Mouse (Mus musculus) kidney, postnatal 4 days (tissue): ENCODE results near the gene Tnik.

ENCODE experiments used
- DNase-seq, 2 experiments: peaks; one replicate each; pipeline ENCODE4 v3.0.0; 2021; ENCODE audit warnings: mixed read lengths in 2 of 2

The Tnik gene

DNA sequence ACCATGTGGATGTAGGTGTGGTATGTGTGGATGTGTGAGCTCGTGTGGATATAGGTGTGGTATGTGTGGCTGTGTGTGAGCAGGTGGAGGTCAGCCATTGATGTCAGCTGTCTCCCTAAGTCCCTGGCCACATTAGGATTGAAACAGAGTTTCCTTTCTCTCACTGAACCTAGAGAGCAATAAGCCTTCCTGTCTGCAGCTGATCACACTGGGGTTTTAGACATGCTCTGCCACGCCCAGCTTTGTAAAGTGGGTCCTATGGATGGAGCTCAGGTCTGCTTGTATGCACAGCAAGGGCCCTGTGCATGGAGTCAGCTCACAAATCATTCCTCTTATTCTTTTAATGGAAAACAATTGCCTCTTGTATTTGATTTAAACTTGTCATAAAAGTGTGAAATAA, 95.4 kb downstream of the Tnik start:
- no peak for DNase-seq

DNA sequence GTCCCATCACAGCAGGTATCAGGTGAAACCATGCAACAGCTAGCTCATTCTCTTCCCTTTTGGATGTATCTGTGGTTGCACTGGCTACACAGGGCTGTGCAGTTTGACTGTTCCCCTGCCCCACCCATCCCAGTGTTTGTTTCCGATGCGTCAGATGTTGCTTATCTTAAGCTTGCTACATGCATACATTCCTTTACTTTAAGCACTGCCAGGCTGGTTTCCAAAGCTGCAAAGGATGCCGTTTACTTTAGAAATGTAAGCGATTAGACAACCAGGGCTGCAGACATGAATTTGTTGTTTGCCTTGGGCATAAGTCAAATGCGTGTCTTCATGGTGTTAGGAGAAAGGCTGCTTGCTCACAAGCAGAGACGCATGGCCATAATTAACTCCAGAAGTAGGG, 96.1 kb downstream of the Tnik start:
- no peak for DNase-seq

DNA sequence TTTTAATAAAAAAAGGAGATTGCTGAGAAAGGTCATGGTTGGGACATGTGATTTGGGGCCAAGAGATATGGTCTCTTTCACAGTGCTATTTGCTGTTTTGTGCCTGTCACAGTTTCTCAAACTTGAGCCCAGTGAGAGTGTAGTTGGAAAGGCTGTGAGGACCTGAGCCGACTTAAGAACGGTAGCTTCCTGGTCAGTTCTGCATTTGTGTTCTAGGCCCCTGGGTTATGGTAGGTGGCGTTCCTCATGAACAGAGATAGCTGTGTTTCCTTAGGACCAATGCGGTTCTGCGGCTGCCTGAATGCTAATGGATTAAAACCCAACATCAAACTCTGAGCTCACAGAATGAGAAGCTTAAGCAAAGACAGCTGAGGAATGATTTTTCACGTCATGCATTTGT, 98.0 kb downstream of the Tnik start:
- DNase-seq: no peak

DNA sequence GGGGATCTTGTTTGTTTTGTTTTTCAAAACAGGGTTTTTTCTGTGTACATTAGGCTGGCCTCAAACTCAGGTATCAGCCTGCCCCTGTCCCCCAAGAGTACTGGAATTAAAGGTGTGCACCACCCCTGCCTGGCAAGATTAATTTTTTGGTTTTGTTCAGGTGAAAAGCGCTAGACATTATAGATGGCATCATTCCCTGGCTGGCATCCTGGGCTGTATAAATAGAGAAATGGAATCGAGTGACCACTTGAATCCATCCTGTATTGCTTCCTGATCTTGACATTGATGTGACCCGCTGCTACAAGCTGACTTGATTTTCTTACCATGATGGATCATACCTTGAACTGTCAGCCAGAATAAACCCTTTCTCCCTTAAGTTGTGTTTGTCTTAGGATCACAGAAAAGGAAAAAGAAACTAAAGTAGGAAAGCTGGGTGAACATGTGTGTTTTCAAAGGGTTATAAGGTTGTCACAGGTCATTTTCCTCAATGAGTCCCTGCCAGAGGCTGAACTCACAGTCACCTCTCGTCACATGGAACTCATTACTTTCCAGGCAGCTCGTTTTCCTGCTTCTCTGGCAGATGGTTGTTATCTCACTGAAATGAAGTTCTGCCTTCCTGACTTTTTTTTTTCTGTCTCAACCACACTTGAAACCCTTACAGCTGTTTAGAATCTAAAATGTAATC, 100.6 kb downstream of the Tnik start:
- DNase-seq: no peak

DNA sequence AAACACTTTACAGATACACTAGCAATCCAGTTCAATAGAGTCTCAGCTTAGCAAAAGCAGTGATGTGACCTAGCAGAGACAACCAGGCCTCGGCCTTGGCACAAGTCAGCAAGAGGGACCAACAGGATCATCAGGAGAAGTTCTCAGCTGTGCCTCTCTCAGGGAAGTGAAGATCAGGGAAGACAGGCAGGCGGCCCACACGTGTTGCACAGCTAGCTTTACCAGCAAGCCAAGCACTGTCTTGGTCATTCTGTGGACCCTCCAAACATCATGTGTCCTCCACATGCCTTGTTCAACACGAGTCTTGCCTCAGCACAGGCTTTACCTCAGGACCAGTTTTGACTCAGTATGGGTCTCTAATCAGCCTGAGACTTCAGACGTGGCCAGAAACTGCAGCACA, 105.7 kb downstream of the Tnik start:
- no peak for DNase-seq

DNA sequence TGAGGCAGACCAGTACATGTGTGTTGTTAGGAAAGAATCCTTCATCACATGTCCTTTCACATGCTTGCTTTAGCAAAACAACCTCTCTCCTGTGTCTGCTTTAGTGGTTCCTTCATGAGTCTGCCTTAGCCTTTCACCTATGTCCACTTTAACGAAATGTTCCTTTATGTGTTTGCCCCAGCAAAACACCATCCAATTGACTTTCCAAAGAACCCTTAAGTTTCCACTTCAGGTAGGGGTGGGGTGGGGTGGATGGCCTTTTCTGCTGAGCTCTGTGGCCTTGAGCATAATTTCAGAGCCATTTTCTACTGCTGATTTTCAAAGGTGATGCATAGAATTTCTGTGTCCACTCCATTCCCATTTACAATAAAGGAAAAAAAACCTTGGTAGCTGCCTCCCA, 106.3 kb downstream of the Tnik start:
- DNase-seq: no peak

DNA sequence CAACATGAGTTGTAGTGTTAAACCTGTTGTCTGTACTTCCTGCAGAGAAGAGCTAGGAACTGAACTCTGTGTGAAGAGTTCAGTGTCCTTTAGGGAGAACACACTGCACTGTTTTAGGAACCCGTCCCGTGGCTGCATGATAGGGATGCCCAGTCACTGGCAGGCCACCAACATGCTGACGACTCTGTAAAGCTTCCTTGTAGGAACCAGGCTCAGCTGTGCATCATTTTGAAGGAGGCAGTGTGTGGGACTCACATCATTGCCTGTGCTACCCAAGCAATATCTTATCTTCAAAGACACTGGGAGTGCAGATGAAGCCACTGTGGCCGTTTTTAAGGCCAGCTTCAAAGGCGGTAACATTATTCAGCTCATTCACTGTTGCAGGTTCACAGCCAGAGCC, 106.7 kb downstream of the Tnik start:
- DNase-seq: no peak

DNA sequence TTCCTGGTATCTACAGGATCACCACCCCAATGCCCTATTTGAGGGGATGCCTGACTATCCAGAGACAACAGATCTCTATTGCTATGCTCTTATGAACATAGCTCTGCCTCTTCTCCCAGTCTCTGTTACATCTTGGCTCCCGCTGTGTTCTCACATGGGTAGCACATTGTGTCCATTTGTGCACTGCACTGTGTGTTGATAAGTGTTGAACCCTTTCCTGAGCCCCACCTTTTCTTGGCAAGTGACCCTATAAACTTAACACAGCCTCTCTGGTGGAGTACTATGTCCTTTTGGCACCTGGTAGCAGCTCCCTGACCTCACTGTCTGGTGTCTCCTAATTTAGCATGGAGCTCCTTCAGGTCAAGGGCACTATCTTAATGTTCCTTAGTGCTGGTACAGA, 108.6 kb downstream of the Tnik start:
- no peak for DNase-seq

DNA sequence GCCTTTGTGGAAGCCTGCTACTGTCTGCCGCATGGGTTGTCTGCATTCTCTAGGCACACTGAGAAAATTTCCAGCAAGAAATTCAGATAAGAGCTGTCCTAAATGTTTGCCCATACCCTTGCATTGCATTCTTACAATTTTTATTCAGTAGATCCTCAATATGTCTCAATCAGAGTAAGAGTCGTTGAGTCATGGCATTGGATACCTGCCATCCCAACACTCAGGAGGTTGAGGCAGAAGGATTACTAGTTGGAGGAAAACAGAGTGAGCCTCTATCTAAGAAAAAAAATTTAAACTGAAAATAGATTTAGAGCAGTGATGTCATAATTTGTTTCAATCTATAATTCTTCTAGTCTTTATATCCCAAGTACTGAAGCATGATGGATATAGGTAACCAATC, 109.4 kb downstream of the Tnik start:
- DNase-seq: no peak

DNA sequence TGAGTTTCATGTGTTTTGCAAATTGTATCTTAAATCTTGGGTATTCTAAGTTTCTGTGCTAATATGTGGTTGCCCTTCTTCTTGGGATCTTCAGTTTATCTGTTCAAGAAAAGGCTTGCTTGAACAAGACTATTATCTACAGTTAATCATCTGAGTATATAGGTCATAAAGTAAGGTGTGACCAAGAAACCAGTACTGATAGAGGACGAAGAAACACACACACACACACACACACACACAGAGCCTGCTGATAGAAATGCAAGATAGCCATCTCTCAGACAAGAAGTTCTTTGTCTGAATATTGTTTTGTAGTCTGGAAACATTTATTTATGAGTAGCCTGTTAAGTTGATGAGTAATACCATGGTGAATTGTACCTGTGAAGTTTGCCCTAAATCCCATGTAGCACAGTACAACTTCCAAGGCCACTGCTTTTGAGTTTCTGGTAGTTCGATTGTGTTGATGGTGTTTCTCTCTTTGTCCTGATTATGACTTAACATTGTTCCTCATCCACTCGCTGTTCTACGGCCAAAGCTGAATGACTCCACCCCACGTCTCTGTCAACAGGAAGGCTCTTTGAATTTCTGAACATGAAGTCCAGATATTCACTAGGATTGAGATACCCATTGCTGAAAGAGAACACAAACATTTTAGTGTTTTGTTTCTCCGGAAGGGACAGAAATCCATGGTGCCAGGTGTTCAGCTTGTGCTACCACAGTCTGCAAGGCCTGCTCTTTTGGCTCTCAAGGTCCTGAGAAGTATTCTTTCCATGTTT, 111.9 kb downstream of the Tnik start:
- no peak for DNase-seq

DNA sequence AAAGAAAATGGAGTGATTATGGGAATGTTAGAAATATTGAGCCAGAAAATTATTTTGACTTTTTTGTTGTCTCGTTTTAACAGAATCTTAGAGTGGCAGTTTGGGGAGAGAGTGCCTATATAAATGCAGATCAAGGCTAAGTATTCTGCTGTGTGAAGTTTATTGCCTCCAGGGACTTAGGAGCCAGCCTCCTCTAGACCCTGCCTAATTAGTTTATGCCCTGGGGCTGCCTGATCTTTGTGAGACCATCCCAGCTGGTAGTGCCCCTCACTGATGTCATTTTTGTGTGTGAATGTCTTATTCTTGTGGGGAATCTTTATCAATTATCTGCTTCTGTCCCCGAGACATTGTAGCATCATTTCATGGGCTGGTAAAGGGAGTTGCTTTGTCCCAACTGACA, 117.2 kb downstream of the Tnik start:
- no peak for DNase-seq

DNA sequence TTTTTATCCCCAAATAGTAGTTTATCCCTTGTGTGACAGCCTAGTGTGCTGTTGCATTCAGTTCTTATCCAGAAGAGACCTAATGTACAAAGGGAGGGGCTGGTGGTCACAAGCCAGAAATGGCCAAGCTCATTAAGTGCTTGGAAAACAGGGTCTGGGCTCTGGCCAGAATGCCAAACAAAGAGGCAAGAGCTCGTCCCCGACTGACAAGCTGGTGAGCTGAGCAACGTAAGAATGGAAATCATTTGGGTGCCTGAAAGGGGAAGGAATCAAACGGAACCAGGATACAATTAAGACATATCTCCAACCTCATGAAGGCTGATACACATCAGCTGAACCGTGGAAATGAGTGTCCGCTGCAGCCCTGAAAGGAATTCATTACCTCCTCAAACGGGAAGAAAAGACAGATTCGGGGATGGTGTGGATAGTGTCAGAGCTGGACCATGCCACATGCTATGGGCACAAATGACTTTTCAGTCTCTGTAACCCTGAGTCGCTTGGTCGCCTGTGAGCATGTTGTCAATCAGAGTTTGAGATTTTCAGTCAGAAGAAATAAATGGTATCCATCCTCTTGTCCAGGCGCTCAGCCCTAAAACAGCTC, 120.6 kb downstream of the Tnik start:
- DNase-seq: no peak

DNA sequence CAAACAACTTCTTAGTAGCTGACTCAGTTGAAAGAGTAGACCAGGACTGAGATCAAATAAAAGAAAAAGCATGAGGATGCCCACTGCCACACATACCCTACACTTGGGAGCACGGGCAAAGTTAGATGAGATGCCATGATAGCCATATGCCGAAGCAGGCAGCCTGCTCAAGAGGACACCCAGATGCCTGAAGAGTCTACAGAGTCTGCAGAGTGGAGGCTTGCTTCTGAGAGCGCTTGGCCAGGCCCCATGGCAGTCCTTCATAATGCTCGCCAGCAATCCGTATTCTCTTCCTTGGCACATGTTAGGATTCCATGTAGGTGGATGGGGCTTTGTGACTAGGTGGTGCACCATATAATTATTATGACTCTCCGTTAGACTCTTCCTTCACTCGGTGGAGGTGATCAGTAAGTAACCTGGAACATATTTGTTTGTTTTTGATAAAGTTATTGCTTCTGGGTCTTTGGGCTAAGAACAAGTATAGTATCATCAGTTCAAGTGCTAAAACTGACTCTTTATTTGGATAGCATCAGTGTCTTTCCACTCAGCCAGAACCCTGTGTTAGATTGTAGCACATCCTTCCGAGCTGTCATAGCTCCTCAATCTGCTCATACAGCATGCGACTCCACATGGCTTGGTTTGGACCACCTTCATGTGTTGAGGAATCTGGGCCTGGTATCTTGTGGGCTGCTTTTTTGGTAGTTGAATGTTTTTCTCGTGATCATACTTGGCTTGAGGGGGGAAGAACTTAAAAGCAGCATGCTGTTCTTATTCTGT, 122.4 kb downstream of the Tnik start:
- no peak for DNase-seq

DNA sequence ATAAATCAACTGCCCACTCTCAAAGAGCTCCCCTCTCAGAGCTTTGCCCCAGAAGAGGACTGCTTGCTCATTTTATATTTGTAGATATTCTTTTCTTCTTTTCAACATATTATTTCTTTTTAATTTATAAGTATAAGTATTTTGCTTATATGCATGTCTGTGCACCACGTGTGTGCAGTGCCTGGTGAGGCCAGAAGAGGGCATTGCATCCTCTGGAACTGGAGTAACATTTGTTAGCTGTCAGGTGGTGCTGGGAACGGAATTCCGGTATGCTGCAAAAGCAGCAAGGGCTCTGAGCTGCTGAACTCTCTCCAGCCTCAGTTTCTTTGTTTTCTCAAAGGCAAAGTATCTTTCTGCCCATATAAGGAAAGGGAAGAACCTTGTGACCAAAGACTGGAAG, 125.5 kb downstream of the Tnik start:
- DNase-seq: no peak

DNA sequence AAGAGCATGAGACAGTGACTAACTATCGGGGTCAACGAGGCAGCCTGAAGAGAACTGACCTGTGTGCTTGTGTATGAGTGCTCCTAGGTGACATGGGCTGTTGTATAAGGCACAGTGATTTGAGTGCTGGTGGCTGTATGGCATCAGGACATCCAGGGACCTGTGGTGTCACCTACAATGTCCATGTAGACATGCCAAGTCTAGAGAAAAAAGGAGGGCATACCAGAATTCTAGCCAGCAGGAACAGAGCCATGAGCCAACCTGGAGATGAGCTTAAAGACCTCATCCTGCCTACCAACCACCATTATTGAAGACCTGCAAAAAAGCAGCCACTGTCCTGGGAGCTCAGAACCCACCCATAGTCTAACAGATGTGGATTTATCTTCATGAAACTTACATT, 127.2 kb downstream of the Tnik start:
- no peak for DNase-seq

DNA sequence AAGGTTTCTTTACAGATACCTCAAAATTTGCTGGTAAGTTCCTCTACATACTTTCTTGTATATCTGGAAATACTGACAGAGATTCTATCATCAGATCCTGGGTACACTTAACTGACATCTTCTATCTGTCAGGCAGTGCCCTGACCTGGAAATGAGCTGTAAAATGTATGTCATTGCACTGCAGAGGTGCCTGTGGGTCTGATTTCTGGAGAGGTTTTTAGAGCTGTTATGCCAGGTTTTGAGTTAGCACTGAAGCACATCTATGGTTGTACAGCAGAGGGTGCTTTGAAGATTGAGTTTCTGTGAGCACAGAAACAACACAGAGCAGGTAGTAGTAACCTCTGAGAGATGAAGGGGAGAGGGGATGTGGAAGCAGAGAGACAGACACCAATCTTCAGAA, 129.5 kb downstream of the Tnik start:
- no peak for DNase-seq

DNA sequence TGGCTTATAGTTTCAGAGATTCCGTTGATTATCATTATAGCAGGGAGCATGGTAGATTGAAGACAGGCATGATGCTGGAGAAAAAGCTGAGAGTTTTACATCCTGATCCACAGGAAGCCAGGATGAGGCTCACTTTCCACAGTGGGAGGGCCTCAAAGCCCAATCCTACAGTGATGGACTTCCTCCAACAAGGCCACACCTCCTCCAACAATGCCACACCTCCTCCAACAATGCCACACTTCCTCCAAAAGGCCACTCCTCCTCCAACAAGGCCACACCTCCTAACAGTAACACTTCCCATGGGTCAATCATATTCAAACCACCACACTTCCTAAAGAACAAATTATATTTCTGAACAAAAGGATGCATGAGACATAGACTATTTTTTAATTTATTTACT, 135.8 kb downstream of the Tnik start:
- DNase-seq: no peak

DNA sequence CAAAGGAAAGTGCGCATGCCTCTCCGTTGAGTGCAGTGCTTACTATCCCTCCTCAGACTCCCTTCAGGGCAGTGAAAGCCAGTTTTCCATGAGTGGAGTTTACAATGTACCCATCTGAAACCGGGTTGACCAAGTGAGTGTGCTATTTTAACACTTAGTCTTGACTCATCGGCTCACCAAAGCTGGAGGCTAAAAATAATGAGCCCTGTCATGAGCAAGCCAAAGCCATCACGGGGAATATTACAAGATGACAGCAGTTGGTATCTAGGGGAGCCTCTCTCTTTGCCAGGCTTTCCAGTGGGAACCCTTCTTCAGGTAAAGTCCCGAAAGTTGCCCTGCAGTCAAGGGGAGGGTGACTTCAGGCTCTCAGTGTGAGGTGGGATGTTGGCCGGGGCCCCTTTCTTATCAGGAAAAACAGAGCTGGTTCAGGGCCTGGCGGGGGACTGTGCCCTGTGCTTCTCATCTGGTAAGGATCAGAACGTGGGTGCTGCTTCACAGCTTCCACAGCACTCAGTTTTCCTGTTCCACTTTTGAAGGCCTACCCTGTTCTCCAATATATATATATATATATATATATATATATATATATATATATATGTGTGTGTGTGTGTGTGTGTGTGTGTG, 136.7 kb downstream of the Tnik start:
- no peak for DNase-seq

DNA sequence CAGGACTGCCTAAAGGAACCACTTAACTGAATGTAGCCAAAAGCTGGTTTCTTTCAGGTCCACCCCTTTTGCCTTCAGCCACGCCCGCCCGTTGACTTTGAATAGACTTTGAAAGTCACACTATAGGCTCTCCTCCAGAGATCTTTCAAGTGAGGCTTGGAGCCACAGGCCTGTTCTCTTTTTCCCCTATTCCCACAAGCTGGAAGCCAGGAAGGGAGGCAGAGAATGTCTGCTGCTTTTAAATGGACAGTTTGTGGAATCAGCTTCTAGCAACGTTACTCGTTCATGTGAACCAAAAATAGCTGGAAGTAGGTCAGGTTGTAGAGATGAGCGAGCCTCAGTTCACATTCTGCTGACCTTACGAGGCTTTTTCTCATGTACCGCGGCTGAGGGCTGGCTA, 138.3 kb downstream of the Tnik start:
- no peak for DNase-seq

DNA sequence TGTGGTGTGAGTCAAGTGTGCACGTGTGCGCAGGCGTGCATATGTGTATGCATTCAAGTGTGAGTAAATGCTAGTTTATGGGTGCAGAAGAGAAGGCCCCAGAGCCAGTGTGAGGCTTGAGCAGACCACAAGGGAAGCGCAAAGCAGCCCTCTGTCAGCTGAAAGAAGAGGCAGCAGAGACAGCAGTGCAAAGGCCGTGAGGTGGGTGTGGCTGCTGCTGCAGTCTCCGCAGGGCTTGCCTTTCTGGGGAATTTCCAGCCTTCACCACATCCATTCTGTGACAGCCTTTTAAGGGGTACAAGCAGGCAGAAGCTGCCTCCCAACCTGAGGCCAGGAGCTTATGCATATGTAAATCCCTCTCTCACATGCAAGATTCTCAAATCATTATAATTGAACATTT, 139.2 kb downstream of the Tnik start:
- no peak for DNase-seq

DNA sequence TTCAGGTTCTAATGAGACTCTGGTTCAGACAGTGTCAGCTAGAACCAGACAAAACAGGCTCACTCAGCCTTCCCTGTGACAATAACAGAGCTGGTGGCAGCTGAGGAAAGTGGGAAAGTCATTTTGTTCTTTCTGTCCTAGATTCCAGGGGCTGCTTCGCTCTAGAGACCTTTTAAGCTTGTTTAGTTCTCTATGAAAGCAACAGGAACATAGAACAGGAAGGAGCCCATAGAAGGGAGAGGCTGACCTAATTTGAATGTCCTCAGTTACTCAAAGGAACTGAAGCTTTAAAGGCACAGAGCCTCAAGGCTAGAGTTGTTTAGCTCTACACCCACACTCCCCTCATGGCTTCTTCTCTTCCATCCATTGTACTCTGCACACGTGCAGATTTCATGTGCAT, 142.4 kb downstream of the Tnik start:
- no peak for DNase-seq

DNA sequence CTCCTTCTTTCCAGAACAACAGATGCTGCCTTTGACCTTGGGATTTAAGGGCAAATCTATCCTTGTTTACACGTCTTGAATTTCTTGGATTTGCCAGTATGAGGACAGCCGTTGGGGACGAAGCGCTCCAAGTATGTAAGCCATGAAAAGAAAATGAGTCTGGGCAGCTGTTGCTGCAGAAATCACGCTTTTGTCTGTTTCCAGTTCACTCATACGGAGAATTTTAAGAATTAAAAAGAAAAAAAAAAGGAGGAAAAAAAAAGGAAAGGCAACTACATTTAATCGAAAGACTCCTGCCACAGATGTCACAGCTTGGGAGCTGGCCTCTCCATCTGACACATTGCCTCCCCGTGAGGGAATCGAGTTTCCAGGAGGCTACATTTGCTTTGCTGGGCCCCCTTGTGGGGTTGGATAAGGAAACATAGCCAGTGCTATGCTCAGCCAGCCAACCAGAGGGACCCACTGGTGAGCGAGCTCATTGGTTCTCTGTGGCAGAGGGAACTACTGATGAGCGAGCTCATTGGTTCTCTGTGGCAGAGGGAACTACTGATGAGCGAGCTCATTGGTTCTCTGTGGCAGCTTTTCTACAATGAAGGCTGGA, 145.9 kb downstream of the Tnik start:
- peak; percentile 59 to 72 for DNase-seq

DNA sequence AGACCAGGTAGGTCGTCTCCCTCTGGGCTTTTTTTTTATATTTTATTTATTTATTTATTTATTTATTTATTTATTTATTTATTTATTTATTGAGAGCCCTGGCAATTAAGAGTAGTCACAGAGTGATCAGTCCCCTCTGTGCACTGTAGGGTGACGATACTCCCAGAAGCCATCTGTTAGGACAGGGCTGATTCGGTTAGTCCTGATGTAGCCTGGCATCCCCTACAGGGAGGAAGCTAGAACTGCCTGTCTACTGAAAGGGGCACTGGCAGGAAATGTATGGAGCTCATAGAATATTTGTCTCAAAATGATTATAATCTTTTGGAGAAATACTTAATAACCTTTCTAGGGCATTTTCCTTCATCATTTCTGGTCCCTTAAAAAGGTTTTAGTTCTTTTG, 147.3 kb downstream of the Tnik start:
- DNase-seq: no peak
